Mouse (Mus musculus) layer of hippocampus, adult 9-10 months (tissue): Measurements from ENCODE around the gene Gpr137.
"Not testable (repeated sequence)": the region's sequence is repeated elsewhere in the genome, so short reads cannot be mapped to it uniquely, and the experiment has no call there.

Source experiments
- DNase-seq: peaks from one replicate; pipeline ENCODE4 v3.0.0; 2022; ENCODE audit warnings: low spot score

The Gpr137 gene

DNA sequence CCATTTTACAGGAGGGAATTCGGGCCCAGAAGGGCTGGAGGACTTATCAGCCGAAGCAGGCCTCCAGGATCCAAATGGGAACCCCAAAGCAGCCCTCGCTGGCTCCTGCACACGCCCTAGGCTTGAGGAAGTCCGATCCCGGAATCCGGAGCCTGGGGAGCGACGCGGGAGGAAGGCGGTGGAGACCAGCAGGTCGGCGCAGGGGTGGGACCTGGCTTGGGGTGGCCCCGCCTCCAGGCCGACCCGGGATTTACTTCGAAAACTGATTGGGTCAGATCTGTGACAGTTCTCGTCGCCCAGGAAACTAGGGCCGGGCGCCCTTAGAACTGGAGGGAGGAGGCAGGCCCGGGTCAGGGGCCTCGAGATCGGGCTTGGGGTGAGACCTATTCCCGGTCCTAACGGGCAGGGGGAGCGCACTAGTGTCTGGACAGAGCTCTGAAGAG, at the start of gene Gpr137:
Gene Gpr137, minus strand, starts transcription at position 232 of the 443 bp plus-strand sequence.
- peak; percentile 87 for DNase-seq

DNA sequence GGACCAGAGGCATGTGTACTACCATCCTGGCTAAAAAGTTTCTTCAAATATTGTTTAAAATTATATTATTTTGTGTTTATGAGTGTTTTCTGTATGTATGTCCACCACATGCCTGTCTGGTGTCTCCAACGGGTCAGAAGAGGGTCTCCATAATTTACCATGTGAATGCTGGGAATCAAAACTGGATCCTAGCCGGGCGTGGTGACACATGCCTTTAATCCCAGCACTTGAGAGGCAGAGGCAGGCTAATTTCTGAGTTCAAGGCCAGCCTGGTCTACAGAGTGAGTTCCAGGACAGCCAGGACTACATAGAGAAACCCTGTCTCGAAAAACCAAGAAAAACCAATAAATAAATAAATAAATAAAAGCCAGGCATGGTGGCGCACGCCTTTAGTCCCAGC, 48.9 kb upstream of the Gpr137 start:
- not testable (repeated sequence) for DNase-seq

GRCm38 (mm10) chr19:6990712-6991111, 48.4 kb upstream of the Gpr137 start:
- DNase-seq = no peak

DNA sequence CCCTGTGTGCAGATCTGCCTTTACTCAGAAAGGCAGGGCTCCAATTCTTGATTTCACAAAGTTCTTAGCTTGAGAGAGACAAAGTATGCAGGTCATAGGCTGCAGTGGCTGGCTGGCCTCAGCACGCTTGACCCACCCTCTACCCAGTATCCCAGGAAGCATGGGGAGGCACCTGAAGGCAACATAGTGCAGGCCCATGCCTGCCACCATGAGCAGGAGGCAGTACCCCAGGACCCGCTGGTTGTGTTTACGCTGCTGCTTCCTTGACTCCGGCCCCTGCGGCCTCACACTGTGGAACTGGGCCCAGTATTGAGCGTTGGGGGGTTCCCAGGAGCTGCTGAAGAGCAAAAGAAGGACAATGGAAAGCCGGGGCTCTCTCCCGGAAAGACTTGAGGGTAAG, 47.0 kb upstream of the Gpr137 start:
- DNase-seq = no peak

- no peak for DNase-seq
Measured at GRCm38 (mm10) chr19:6987904-6988285, 45.6 kb upstream of the Gpr137 start.

- DNase-seq = no peak
Measured at GRCm38 (mm10) chr19:6987061-6987903, 45.0 kb upstream of the Gpr137 start, which contains the start of gene Vegfb. TSS of gene Vegfb (minus strand) at chr19:6987651.

DNA sequence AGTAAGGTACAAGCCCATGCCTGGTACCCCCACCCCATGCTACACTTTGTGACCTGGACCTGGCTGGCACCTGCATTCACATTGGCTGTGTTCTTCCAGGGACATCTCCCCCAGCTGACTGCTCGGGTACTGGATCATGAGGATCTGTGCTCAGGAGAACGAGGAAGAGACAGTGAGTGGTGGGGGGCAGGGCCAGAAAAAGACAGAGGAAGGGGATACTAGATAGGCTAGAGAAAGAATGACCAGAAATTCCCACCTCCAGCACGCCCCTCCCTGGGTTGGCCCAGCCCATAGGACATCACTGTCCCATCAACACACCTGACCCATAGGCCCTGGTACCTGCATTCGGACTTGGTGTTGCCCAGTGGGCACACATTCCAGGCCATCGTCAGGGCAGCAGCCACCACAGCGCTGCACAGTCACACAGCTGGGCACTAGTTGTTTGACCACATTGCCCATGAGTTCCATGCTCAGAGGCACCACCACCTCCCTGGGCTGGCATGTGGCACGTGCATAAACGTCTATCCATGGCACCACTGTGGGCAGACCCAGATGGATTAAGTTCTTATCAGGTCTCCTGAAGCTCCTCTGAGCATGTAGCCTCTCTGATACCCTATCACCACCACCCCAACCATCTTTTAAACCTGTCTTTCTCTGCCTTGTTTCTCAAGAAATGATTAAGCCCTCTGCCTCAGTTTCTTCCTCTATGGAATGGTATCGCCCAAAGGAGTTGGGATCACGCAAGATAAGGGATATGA, 43.9 kb upstream of the Gpr137 start:
- no peak for DNase-seq

DNA sequence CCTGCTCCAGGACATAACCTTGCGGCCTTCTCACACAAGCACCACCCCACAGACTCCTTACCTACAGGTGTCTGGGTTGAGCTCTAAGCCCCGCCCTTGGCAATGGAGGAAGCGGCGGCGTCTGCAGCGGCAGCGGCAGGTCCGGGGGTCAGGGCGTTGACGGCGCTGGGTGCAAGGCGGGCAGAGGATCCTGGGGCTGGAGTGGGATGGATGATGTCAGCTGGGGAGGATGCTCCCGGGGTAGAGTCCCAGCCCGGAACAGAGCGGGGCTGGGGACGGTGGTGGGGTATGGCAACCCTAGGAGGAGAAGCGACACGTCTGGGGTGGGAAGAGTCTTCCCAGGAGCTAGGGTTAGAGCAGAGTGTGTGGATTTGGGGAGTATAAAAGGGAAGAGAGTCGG, 43.0 kb upstream of the Gpr137 start:
- DNase-seq = no peak

GRCm38 (mm10) chr19:6983621-6984020, 41.3 kb upstream of the Gpr137 start:
- no peak for DNase-seq

DNA sequence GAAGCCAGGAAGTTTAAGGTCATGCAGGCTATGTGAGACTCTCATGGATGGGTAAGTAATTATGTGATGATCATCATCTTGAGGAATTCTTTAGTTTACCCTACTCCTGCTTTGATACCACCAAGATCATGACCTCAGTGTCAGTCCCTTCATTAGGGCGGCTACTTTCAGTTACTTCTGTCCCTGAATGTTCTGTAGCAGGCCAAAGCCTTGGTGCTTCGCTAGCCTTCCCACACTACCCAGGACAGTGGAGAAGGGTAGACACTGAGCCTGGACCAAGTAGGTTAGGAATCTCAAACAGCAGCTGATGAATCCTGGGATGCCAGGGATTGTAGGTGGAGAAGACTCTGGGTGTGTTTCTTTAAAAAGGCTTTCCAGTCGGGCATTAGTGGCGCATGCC, 39.2 kb upstream of the Gpr137 start:
- no peak for DNase-seq

DNA sequence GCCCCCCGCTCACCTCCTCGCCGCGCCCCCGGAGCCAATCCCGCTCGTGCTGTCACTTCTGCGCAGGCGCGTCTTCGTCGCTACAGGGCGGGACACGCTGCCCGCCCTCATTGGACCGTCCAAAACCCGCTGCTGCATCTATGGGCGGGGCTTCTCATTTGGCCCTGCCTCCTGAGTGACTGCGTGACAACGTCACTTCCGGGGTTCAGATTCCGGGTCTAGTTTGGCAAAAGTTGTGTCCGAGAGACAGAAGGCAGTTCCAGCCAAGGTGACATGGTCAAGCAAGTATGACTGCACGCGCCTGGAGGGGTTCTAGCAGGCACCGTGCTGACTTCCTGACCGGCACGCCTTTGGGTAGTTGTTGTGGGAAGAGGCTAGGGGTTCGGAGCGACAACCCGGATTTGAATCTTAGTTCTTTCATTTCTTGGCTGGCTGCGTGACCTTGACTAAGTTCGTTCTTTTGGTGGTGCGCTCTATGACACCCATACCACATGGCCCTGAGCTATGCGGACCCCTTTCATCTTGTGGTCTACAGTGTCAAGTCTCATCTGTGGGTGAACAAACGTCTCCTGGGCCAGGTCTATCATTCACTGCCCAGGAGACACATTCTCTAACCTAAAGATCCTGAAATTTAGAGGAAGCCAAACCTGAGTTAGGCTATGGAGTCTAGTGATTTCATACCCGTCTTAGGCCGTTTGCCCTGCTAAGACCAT, 38.3 kb upstream of the Gpr137 start, which contains the start of gene Fkbp2:
Gene Fkbp2, minus strand, starts transcription at position 121 of the 713 bp plus-strand sequence.
- DNase-seq = peak; percentile 98

GRCm38 (mm10) chr19:6979486-6980380, 37.5 kb upstream of the Gpr137 start:
- DNase-seq = peak; percentile 94

GRCm38 (mm10) chr19:6979001-6979479, 36.8 kb upstream of the Gpr137 start:
- no peak for DNase-seq

DNA sequence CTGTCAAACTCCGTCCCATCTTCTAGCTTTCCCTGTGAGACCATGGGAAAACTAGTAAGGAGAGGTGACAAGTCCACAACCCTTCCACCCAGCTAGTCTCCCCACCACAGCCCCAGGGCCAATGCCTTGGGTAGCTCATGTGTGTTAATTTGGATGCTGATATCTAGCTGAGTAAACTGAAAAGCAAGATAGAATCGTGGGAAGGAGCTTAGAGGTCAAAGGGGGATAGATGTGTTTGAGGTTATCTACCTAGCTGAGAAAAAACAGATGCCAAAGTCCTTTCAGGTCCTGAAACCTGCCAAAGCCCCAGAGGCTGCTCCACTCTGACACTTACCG, 36.3 kb upstream of the Gpr137 start:
- no peak for DNase-seq

DNA sequence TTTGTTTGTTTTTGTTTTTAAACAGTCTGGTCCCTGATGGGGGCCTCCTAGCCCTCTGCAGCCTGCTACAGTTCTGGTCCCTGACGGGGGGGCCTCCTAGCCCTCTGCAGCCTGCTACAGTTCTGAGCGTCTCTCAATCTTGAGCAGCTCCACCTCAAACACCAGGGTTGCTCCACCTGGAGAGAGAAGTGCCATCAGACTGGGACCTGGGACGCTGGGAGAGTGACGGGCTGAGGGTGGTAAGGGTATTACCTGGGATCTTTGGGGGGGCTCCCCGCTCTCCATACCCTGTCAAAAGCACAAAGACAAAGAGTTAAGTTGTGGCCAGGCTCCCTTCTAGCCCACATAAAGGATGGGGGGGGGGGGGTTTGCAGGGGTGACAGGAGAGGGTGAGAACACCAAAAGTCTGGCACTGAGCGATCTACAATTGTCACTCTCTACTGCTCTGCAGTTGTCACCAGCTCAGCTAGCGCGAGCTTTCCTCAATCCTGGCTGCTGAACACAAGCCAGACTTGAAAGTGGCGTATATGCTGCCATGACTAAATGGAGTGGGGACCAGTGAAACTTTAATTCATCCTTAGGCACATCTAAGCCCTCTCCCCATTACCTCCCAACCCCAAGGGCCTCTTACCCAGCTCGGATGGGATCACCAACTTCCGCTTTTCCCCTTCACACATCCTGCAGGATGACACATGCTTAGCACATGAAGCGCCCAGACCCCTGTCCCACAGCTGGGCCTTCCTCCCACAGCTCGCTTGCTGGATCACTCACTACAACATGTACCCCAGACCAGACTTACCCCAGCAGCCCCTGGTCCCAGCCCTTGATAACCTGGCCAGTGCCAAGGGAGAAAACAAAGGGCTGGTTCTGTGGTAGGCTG, 35.7 kb upstream of the Gpr137 start:
- no peak for DNase-seq

DNA sequence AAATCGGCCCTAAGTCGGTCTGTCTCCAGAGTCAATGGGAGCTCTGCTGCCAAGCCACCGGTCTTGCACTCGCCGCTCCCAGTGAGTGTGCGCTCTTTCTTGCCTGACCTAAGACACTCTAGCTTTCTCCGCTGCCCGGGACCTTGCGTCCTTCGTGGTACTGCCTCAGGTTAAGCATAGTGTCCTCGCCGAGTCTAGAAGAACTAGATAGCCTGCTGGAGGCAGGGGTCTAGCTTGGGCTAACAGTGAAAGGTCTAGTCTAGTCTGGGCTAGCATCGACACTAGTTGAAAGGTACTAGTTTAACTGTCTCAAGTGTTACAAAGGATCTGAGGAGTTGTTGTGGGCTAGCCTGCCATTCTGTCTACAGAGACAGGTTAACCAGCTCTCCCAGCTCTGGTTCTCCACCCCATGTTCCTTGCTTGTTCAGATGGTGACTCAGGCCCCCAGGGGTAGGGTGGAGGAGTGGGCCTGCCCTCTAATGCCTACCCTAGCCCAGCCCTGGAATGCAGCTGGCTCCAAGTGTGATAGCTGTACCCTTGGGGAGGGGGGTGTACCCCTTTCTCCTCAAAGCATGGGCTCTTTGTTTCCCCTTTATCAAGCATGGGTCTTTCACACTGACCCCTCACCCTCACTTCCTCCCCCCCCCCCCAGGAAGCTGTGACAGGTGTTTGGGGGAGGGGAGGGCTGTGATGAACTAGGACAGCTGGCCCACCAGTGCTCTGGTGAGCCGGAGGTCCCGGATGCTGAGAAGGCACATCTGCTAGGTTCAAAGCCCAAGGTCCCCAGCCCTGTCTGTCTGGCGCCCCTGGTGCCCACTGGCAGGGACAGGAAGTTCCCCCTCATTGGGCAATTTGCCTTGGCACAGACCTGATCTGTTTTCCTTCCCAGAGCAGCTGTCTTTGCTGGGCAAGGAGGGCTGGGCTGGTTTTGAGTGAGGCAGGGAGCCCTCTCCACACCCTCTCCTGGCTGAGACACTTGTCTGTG, 33.5 kb upstream of the Gpr137 start, which contains the start of gene Plcb3:
Gene Plcb3, minus strand, starts transcription at position 934 of the 985 bp plus-strand sequence.
- no peak for DNase-seq

DNA sequence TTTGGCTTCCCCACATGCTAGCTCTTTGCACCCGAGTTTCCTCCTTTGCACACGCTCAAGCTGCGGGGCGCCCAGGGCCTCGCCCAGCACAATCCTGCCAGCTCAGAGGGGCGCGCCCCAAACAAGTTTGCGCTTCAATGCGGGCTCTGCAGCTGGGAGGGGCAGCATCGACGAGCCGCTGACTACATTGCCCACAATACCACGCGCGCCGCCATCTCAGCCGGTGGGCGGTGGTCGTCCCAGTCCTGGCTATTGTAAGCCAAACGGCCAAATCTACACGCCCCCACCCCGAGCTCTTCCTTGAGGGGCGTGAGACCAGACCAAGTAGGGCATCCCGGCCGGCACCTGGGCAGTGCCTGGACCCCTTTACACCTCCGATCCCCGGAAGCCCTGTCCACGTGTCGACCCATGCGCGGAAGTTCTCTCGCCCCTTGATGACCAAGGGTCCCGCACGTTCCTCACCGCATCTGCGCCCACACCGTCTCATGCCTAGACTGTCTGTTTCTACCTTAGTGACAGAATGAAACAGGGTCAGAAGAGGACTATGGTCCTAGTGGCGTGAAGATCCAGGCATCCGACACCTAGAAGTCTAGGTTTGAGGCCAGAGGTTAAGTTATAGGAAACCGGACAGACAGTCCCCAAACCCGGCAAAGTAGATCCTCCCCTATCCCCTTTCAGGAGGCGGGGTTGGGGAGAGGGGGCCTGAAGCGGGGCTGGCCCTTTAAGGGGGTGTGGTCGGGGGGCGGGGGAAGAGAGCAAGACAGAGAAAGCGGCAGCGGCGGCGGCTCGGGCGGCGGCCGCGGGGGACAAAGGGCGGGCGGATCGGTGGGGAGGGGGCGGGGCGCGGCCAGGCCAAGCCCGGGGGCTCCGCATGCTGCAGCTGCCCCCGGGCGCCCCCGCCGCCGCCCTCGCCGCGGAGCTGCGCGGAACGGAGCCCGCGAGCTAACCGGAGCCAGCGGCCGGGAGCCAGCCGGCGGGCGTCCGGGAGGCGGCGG, 32.2 kb upstream of the Gpr137 start, which contains the start of gene Ppp1r14b:
Gene Ppp1r14b, plus strand, starts transcription at position 758 of the 995 bp plus-strand sequence.
- no peak for DNase-seq
